Mouse (Mus musculus) brain, embryonic 14.5 days (tissue): ENCODE measurements at regions not wholly inside any gene's neighbourhood (a gene's known extent, or its start where the extent isn't known, plus 50 kb on each side); places are given as distances from the start of the nearest gene placed in this dataset.

Source experiments
- CTCF ChIP-seq: fragments of 200-500 bp; IDR thresholded peaks from 2 replicates; pipeline ENCODE4 v1.5.1; 2012; ENCODE audit warnings: inconsistent platforms, mild to moderate bottlenecking, moderate library complexity, borderline replicate concordance; ENCODE audit not compliant: insufficient read depth, insufficient read length; ENCODE audit errors: extremely low read depth
- POLR2A ChIP-seq: fragments of 200-500 bp; IDR thresholded peaks from 2 replicates; pipeline ENCODE4 v1.6.1; 2012; ENCODE audit warnings: mild to moderate bottlenecking, inconsistent platforms, borderline replicate concordance; ENCODE audit not compliant: poor library complexity, insufficient read depth, insufficient read length, severe bottlenecking; ENCODE audit errors: extremely low read depth

GRCm38 (mm10) chrX:12365582-12366323, 205.6 kb upstream of the Bcor start:
- TF ChIP-seq POLR2A (no peak), CTCF (no peak)
